Mouse (Mus musculus) mature B cell (primary cell): ENCODE results near the gene Zfpm1.

Experiments used
- in situ Hi-C: fragments of 300-500 bp; cut with MboI; formaldehyde crosslinking; loops from 2 replicates; pipeline ENCODE4 v1.14.3; 2019

Zfpm1 gene

GRCm38 (mm10) chr8:122274651-122275391 is 7.1 kb upstream of the Zfpm1 start:
- in situ Hi-C loops: no loop called here

- in situ Hi-C loops: no loop called here
Measured at GRCm38 (mm10) chr8:122276308-122276707, 5.6 kb upstream of the Zfpm1 start.

- in situ Hi-C loops: no loop called here
Measured at GRCm38 (mm10) chr8:122277204-122277995, 4.5 kb upstream of the Zfpm1 start.

- in situ Hi-C loops: loop anchor here (5.0 kb wide), 1 partner anchor 42 kb away; no protein-coding TSS in a partner anchor
Measured at GRCm38 (mm10) chr8:122280156-122280555, 1.8 kb upstream of the Zfpm1 start.

- in situ Hi-C loops: loop anchor here (5.0 kb wide), 1 partner anchor 42 kb away; no protein-coding TSS in a partner anchor
Measured at GRCm38 (mm10) chr8:122280588-122281316, 1.2 kb upstream of the Zfpm1 start.

- in situ Hi-C loops: loop anchor here (5.0 kb wide), 1 partner anchor 41 kb away; no protein-coding TSS in a partner anchor
Measured at GRCm38 (mm10) chr8:122281317-122282034, 465 bp upstream of the Zfpm1 start.

- in situ Hi-C loops: loop anchor here (5.0 kb wide), 1 partner anchor 40 kb away; no protein-coding TSS in a partner anchor
Measured at GRCm38 (mm10) chr8:122282501-122283355, 787 bp downstream of the Zfpm1 start.

GRCm38 (mm10) chr8:122283356-122284202 is 1.6 kb downstream of the Zfpm1 start:
- in situ Hi-C loops: loop anchor here (5.0 kb wide), 1 partner anchor 39 kb away; no protein-coding TSS in a partner anchor

- in situ Hi-C loops: loop anchor here (5.0 kb wide), 1 partner anchor 38 kb away; no protein-coding TSS in a partner anchor
Measured at GRCm38 (mm10) chr8:122284203-122284658, 2.3 kb downstream of the Zfpm1 start.

GRCm38 (mm10) chr8:122284659-122285261 is 2.8 kb downstream of the Zfpm1 start:
- in situ Hi-C loops: loop anchor here (5.0 kb wide), 1 partner anchor 38 kb away; no protein-coding TSS in a partner anchor

GRCm38 (mm10) chr8:122285727-122286126 is 3.8 kb downstream of the Zfpm1 start:
- in situ Hi-C loops: no loop called here

- in situ Hi-C loops: no loop called here
Measured at GRCm38 (mm10) chr8:122286899-122287298, 5.0 kb downstream of the Zfpm1 start.

GRCm38 (mm10) chr8:122287742-122288141 is 5.8 kb downstream of the Zfpm1 start:
- in situ Hi-C loops: no loop called here

- in situ Hi-C loops: no loop called here
Measured at GRCm38 (mm10) chr8:122288344-122288743, 6.4 kb downstream of the Zfpm1 start.

GRCm38 (mm10) chr8:122291075-122291474 is 9.1 kb downstream of the Zfpm1 start:
- in situ Hi-C loops: no loop called here

- in situ Hi-C loops: no loop called here
Measured at GRCm38 (mm10) chr8:122291549-122291948, 9.6 kb downstream of the Zfpm1 start.

- in situ Hi-C loops: no loop called here
Measured at GRCm38 (mm10) chr8:122293484-122293883, 11.5 kb downstream of the Zfpm1 start.

- in situ Hi-C loops: no loop called here
Measured at GRCm38 (mm10) chr8:122294273-122294683, 12.3 kb downstream of the Zfpm1 start.

- in situ Hi-C loops: no loop called here
Measured at GRCm38 (mm10) chr8:122295389-122295788, 13.4 kb downstream of the Zfpm1 start.
